Mouse (Mus musculus): Measurements from ENCODE around the gene Ak7. TPM values are rescaled to one million over a fixed set of nuclear protein-coding genes. Genes with fewer than 3 reads are reported as not detected.

Gene Ak7
- polyA plus RNA-seq, 1 experiment from 2014 or later, result 4.1 TPM

DNA sequence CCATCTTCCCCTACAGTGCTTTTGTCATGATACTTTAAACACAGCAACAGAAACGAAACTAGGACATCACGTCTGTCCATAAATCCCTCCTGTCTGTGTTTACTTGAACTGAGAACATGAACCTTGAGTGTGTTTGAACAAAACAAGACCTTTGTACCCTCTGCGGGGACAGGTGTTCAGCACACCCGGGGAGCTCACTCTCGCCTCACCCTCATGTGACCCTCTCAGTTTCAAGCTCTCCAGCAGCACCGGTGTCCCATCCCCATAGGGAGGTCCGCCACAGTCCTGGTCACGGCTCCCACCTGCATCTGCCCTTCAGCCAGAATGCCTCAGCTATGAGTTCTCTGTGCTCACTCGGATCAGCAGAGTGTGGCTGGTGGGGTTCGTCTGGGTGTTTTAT, 48.0 kb downstream of the Ak7 start:
- Histone ChIP-seq H3K9me3 (replicated peaks; ENCODE audit: low read length) (no peaks in the 10 kb centered on the region), H3K4me1 (replicated peaks; ENCODE audit: insufficient read depth, low read length) (no peaks in the 10 kb centered on the region), H3K9ac (ENCODE audit: low read depth, low read length) (no peak overlapping the region), H3K27ac (no peak overlapping the region), H3K4me2 (ENCODE audit: low read length) (no peak overlapping the region), H3K36me3 (ENCODE audit: insufficient read depth, low read length) (no peaks in the 10 kb centered on the region), H3K4me3 (replicated peaks; ENCODE audit: low read depth, low read length) (no peak overlapping the region), H3K27me3 (ENCODE audit: insufficient read depth, low read length) (no peaks in the 10 kb centered on the region)
- WGBS, result 41% methylated on average over 10 of the region's 10 CpGs
- DNase-seq (ENCODE audit: low spot score), result peak; percentile 25
- no peak for TF ChIP-seq CTCF (IDR thresholded peaks at IDR 0.05; ENCODE audit: low read depth)
- peak; percentile 67; the same call in 1 of the 2 replicates for ATAC-seq (replicated peaks; ENCODE audit: low FRiP score, low read depth)

DNA sequence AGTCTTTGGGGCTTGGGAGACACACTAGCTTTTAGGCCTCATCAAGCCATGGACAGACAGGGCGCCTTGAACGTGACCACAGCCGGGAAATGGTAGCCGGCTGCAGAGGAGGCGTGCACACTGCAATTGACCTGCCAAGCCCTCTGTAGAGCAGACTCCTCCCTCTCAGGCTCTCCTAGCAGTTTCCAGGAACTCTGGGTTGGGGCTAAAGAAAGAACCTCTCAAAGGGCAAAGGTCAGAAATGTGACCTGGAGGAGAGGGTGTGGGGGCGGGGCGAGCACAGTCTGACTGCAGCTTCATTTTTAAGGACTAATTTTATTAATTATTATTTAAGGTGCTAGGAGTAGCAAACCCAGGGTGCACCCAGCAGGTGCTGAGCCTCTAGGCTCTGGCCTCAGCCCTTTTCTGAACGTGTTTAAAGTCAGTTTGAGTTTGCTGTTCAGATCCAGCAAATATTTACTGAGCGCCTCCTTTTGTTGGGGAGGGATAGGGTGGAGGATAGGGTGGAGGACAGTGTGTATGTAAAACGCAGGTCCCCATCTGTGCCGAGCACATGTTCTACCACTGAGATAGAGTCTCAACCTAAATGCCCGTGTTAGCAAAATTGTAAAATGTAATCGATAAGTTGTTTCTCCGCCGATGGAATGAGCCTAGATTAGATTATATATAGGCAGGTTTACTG, 52.2 kb downstream of the Ak7 start:
- no peaks in the 10 kb centered on the region for H3K4me1 ChIP-seq (replicated peaks; ENCODE audit: insufficient read depth, low read length)
- H3K4me3 ChIP-seq (replicated peaks; ENCODE audit: low read depth, low read length), result no peak overlapping the region
- WGBS, result 45% methylated on average over 15 of the region's 15 CpGs
- no peak overlapping the region for H3K9ac ChIP-seq (ENCODE audit: low read depth, low read length)
- no peak for TF ChIP-seq CTCF (IDR thresholded peaks at IDR 0.05; ENCODE audit: low read depth)
- no peak overlapping the region for H3K4me2 ChIP-seq (ENCODE audit: low read length)
- no peaks in the 10 kb centered on the region for H3K36me3 ChIP-seq (ENCODE audit: insufficient read depth, low read length)
- no peaks in the 10 kb centered on the region for H3K9me3 ChIP-seq (replicated peaks; ENCODE audit: low read length)
- no peaks in the 10 kb centered on the region for H3K27me3 ChIP-seq (ENCODE audit: insufficient read depth, low read length)
- H3K27ac ChIP-seq, result 0 out of 2 replicates have a peak overlapping the region, but pooled peaks have one; percentile 11
- DNase-seq (ENCODE audit: low spot score) (peak; percentile 67), ATAC-seq (replicated peaks; ENCODE audit: low FRiP score, low read depth) (peak; percentile 81)

DNA sequence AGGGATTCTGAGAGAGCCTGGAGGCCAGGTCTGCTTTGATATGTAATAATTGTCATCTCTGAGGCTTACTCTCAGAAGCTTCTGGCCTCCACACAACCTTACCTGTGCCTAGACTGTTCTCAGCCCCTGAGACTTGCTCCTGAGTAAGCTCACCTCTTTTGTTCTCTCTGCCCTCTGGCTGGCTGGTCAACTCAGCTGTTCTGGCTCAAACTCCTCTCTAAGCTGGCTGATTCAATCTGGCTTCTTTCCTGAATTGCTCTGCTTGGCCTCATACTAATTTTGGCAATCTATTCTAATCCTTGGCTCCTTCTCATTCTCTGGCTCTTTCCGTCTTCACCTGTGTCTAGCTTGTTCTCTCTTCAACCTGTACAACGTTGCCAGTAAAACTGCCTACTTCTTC, 53.1 kb downstream of the Ak7 start:
- Histone ChIP-seq H3K27ac (0 out of 2 replicates have a peak overlapping the region, but pooled peaks have one; percentile 11), H3K9ac (ENCODE audit: low read depth, low read length) (no peak overlapping the region), H3K4me3 (replicated peaks; ENCODE audit: low read depth, low read length) (no peak overlapping the region), H3K9me3 (replicated peaks; ENCODE audit: low read length) (no peaks in the 10 kb centered on the region), H3K4me1 (replicated peaks; ENCODE audit: insufficient read depth, low read length) (no peaks in the 10 kb centered on the region), H3K36me3 (ENCODE audit: insufficient read depth, low read length) (no peaks in the 10 kb centered on the region), H3K27me3 (ENCODE audit: insufficient read depth, low read length) (no peaks in the 10 kb centered on the region), H3K4me2 (ENCODE audit: low read length) (no peak overlapping the region)
- 83% methylated on average over 2 of the region's 2 CpGs for WGBS
- DNase-seq (ENCODE audit: low spot score), result no peak
- no peak for TF ChIP-seq CTCF (IDR thresholded peaks at IDR 0.05; ENCODE audit: low read depth)
- ATAC-seq (replicated peaks; ENCODE audit: low FRiP score, low read depth), result no peak

DNA sequence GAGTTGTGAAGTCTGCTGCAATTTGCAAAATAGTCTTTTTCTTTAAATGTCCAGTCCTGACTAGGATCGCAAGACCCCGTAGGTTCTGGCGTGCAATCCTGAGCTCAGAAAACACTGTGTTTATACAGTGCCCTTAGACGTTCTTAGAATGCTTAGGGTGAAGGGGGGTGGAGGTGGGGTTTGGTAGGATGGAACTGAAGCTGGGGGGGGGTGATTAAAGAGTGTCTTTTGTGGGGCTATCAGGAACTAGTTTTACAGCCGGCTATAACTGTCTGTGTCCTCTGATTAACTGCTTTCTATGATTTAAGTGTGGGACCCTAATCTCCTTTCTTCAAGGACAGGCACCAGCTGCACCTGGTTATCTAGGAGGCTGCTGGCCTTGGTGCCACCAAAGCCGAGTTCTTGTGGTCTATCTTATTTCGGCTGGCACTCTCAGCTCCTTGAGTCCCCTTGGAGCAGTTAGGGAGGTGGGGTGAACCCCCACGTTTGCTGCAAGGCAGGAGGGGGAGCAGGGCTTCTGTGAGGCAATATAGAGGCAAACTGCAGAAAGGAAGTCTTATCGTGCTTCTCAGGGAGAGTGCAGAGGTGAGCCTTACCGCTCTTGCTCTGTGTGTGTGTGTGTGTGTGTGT, 54.2 kb downstream of the Ak7 start:
- Histone ChIP-seq H3K27ac (no peak overlapping the region), H3K4me1 (replicated peaks; ENCODE audit: insufficient read depth, low read length) (no peaks in the 10 kb centered on the region), H3K9me3 (replicated peaks; ENCODE audit: low read length) (no peaks in the 10 kb centered on the region), H3K9ac (ENCODE audit: low read depth, low read length) (no peak overlapping the region), H3K36me3 (ENCODE audit: insufficient read depth, low read length) (no peaks in the 10 kb centered on the region), H3K27me3 (ENCODE audit: insufficient read depth, low read length) (no peaks in the 10 kb centered on the region), H3K4me3 (replicated peaks; ENCODE audit: low read depth, low read length) (no peak overlapping the region), H3K4me2 (ENCODE audit: low read length) (no peak overlapping the region)
- no peak for ATAC-seq (replicated peaks; ENCODE audit: low FRiP score, low read depth)
- WGBS, result 19% methylated on average over 10 of the region's 10 CpGs
- DNase-seq (ENCODE audit: low spot score), result no peak
- no peak for TF ChIP-seq CTCF (IDR thresholded peaks at IDR 0.05; ENCODE audit: low read depth)

DNA sequence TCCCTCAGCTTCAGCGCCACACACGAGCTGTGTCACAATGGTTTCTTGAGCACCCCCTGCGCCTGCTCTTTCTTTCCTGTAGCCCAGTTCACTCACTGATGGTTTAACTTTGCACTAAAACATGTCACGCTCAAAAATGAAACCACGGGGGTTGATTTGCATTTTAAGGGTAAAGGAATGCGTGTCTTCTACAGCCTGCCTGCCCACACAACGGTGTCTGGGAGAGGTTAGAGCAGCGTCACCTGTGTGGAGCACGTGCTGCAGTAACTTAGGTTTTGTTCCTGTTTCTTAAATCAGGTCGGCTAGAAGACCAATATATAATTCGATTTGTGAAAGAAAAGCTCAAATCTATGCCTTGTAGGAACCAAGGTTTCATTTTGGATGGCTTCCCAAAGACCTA, 55.4 kb downstream of the Ak7 start:
- H3K4me3 ChIP-seq (replicated peaks; ENCODE audit: low read depth, low read length), result no peak overlapping the region
- no peak overlapping the region for H3K27ac ChIP-seq
- ATAC-seq (replicated peaks; ENCODE audit: low FRiP score, low read depth), result no peak
- no peak for TF ChIP-seq CTCF (IDR thresholded peaks at IDR 0.05; ENCODE audit: low read depth)
- DNase-seq (ENCODE audit: low spot score), result no peak
- H3K4me1 ChIP-seq (replicated peaks; ENCODE audit: insufficient read depth, low read length), result no peaks in the 10 kb centered on the region
- WGBS, result 58% methylated on average over 11 of the region's 11 CpGs
- no peaks in the 10 kb centered on the region for H3K27me3 ChIP-seq (ENCODE audit: insufficient read depth, low read length)
- H3K36me3 ChIP-seq (ENCODE audit: insufficient read depth, low read length), result no peaks in the 10 kb centered on the region
- H3K4me2 ChIP-seq (ENCODE audit: low read length), result no peak overlapping the region
- no peaks in the 10 kb centered on the region for H3K9me3 ChIP-seq (replicated peaks; ENCODE audit: low read length)
- H3K9ac ChIP-seq (ENCODE audit: low read depth, low read length), result no peak overlapping the region

DNA sequence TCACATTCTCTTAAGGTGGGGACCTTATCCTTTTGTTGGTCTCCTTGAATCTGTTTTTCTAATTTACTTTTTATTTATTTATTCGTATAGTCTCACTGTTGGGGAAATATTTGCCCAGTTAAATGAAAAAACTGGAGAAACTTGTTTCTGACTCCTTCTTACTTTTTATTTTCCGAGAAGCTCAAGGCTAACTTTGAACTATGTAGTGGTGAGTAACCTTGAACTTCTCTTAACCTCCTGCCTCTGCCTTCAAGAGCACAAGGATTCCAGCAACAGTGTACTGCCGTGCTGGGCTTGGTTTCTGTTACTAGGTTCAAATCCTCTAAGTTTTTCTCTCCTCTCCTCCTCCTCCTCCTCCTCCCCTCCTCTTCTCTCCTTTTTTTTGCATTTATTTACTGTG, 55.9 kb downstream of the Ak7 start:
- H3K9ac ChIP-seq (ENCODE audit: low read depth, low read length), result no peak overlapping the region
- DNase-seq (ENCODE audit: low spot score) (no peak), ATAC-seq (replicated peaks; ENCODE audit: low FRiP score, low read depth) (no peak)
- H3K9me3 ChIP-seq (replicated peaks; ENCODE audit: low read length), result no peaks in the 10 kb centered on the region
- no peak overlapping the region for H3K4me2 ChIP-seq (ENCODE audit: low read length)
- TF ChIP-seq CTCF (IDR thresholded peaks at IDR 0.05; ENCODE audit: low read depth), result no peak
- no peaks in the 10 kb centered on the region for H3K27me3 ChIP-seq (ENCODE audit: insufficient read depth, low read length)
- H3K27ac ChIP-seq, result no peak overlapping the region
- H3K4me3 ChIP-seq (replicated peaks; ENCODE audit: low read depth, low read length), result no peak overlapping the region
- no peaks in the 10 kb centered on the region for H3K4me1 ChIP-seq (replicated peaks; ENCODE audit: insufficient read depth, low read length)
- no peaks in the 10 kb centered on the region for H3K36me3 ChIP-seq (ENCODE audit: insufficient read depth, low read length)
- 47% methylated on average over 3 of the region's 3 CpGs for WGBS

All from kidney, postnatal 0 days (tissue).